Mouse (Mus musculus) cerebellum, adult 8-10 months (tissue): ENCODE data around the gene Map7.

Source experiments
- DNase-seq: peaks from one replicate; pipeline ENCODE4 v3.0.0; 2022

The Map7 gene

DNA sequence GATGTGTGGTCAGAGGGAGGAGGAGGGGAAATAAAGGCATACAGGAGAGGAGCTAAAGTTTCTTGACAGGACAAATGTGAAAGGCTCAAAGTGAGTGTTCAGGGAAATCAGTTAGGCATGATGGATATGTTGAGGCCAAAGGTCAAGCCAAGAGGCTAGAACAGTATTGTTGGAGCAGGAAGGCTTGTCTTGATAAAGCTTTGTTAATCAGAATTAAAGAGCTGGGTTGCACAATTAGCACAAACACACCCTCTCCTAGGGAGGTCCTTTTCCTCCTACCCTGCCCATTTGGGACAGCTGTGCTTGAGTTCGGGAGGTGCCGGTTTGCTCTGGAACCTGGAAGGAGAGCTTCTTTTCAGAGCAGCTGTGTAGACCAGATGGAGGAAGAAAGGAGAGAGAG lies 5.2 kb downstream of the Map7 start:
- DNase-seq, result no peak

DNA sequence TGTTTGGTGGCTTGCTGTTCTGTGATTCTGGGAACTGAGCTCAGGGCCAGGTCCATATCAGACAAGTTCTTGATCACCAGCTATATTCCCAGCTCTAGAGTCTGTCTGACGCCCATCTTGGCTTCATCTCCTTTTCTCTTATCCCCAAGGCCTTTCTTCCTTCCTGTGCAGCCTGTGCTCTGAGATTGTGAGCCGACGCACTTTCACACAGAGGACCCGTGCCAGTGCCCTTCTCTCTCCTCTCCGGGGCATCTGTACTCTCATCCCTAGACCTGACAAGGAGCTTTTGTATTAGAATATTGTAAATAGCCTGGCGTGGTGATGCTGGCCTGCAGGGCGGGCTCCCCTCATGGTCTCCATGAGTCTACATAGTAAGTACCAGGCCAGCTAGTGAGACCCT lies 7.1 kb downstream of the Map7 start:
- no peak for DNase-seq

DNA sequence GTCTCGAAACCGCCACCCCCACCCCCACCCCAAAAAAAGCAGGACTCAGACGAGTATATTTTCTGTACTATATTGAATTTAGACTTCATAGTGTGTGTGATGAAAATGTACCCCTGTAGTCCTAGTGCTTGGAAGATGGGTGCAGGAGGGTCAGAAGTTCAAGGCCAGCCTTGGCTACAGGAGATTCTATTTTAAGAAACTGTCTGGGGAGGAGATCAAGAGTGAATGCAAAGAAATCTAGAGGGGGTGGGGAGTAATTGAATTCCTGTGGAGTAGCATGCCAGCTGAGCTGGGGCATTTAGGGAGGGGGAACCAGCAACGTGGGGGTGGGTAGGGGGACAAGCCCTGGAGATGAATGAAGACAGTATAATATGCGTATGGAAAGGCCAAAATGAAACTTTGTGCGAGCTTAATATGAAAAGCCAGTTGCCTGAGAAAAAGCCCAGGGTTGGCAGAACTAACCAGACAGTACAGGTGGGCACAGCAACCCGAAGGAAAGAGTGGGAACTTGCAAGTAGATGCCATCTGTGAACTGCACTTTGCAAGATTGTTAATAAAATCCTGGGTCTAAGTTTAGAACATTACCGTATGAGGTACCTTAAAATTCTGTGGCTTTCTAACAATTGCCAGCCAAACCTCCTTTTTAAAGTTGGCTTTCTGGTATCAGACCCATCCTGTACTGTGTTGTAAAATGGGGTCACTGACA lies 8.9 kb downstream of the Map7 start:
- DNase-seq, result no peak

DNA sequence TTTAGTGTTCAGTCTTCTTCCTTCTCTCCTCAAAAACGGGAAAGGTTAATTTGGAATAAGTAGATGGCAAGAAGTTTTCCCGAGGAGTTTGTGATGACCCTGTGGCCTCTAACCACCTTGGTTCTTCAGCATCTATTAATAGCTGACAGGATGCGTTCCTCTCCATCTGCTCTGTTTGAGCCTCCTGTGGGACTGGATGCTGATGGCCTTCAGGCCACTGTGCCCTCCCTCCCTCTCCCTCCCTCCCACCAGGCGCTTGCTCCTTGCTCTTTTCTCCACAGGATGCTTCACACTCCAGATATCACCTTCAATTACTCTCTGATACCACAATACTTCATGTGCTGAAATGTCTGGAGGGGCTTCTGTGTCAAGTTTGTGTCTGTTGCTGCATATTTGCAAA lies 10.5 kb downstream of the Map7 start:
- DNase-seq, result no peak

DNA sequence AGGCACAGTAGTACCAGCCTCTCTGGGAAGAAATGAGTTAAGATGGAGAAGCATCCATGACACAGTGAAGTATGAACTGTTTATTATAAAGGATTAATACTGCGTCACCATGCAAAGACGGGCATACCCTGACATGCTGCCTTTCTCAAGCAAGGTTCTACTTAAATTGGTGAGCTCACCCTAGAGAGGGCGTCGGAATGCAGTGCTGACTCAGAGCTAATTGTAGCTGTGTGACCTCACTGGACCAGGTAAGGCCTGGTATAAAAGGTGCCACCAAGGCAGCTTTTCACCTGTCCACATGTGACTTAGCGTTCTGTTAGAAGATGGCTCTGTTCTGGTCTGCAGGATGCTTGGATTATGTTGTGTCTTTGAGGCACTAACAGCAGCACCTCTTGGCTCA lies 11.0 kb downstream of the Map7 start:
- DNase-seq, result no peak

DNA sequence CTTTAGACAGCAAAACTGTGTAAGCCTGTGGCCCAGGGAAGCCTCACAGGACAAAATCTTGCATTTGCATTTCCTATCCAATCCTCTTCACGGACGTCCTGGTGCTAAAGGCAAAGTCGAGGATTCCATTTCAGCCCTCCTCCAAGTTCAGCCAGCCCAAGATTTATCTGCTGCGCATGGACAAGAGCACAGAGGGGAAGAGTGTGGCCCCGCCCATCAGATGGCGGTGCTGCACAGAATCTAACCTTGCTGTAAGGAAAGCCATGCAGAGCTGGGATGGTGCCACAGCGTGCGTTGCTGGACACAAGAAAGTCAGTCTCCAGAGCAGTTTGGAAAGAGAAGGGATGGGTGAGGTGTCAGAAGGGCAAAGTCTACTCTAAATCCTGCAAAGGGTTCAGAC lies 12.6 kb downstream of the Map7 start:
- no peak for DNase-seq

DNA sequence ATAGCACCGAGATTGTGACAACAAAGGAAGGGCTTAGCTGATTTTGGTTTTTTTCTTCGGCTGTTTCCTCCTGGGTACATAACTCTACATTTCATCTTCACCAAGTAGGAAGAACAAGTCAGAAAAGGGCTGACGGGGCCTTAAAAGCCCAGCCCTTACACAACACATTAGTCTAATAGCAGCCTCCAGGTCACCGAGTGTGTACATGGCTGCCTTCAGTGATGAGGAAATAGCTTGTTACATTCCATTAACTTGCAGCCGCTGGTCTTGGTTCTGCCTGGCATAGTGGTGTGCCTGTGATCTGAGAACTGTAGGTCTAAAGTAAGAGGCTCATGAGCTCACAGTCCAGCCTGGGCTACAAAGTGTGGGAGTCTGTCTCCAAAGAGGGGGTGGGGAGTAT lies 16.5 kb downstream of the Map7 start:
- DNase-seq, result no peak

DNA sequence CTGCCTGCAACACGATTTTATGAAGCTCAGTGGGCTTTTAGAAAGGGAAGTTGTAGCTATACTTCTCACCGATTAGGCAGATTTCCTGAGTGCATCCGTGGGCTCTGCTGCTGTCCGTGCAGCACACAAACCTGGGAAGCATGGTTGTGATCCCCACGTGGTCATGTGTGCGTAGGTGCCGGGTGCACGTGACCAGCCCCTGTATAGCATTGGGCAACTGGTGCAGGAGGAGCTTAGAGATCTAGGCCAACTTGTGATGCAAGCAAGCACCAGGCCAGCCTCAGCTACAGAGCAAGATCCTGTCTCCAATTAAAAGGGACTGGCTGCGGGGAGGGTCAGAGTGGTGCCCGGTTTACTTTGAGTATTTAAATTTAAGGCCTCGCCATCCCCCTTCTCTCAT lies 18.5 kb downstream of the Map7 start:
- DNase-seq, result no peak

DNA sequence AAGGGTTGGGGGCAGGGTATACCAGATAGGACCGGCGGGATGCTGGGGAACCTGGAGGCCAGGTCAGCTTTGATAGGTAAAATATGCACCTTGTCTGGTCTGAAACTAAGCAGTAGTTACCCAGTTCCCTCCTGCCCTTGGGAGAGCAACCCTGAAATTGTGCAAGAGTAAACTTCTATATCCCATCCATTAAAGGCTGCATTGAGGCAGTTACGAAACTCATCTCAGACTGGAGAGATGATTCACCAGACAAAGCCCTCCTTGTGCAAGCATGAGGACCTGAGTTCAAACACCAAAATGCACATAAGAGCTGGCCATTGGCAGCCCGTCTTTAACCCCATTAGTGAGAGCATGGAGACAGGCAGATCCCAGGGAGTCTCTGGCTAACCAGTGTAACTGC lies 19.2 kb downstream of the Map7 start:
- no peak for DNase-seq

DNA sequence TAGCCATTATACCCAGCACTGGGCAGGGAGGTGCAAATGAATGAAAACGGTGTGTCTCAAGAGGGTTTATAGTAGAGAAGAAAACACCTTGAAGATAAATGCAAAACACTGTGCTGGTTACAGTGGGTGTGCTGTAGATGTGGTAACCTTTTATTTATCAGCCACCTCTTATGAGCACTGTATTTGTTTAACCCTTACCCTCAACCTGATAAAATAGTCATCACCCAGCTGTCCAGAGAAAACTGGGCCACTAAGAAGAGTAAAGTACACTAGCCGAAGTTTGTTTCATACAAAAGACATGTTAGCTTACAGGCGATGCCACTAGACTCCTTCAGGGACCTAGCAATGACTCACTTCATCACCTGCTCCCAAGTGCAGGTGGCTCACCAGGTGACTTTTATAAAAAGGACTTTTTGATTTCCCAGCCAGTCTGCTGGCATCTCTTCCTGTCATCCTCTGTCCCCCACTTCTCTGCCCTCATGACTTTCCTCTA lies 21.0 kb downstream of the Map7 start:
- DNase-seq, result no peak

DNA sequence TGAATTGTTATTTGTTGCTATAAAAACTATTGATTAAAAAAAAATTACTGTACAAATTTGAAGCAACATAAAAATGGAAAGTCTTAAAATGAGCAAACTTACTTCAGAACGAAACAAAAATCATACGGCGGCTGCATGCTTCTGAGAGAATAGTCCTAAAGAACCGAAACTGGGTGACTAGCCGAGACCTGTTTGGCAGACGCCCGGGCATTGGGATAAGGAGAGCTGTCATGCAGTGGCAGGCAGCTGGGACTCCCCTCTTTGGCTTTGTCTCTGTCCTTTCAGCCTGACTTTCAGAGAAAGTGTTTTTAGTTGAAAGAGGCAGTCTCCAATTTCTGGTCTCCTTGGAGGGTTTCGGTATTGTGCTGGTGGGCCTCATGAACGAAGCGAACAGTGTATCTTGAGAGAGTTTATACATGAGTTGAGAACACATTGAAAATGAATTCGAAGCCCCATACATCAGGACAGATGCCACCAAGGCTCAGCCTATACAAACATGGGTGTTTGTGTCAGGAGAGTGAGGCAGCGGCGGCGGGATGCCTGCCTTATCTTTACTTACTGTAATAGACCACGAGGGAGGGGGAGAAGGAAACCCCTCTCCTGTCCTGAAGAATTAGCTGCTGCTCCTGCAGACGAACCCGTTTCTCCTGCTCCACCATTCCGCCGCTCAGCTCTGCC lies 21.8 kb downstream of the Map7 start:
- DNase-seq, result peak; percentile 30

DNA sequence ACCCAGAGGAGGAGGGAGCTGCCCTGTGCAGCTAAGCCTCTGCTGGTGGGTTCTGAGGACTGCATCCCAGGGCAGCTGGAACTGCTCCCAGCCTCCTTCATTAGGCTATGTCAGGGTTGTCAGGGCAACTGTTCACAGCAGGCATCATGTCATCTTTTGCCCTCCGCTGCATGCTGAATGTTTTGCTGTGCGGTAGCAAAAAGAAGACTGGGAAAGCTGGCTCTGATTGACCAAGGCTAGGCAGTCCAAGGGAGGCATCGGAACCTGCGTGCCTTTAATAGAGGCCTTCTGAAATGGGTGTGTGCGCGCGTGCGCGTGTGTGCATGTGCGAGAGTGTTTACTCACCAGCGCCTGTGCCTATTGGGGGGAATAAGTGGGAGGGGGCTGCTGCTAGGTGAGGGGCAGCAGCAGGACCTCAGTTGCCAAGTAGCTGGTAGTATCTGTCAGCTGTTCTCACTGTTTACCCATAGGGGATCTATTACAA lies 22.4 kb downstream of the Map7 start:
- peak; percentile 83 for DNase-seq

DNA sequence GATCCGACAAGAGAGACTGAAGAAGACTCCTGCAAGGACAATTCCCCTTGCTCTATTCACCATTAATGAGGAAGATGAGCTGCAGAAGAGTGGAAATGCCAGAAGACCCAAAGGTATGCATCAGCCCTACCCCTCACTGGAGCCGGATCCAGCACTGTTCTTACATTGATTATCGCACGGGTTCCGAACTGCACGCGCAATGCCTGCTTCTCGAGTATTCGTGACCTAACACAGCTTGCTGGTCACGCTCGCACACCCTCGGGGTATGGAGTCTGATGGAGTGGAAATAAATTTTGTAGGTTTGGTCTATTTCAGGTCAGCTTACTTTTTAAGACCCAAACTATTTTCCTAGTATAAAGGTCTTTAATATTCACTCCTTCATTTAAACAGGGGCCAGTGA lies 22.9 kb downstream of the Map7 start:
- DNase-seq, result peak; percentile 53

DNA sequence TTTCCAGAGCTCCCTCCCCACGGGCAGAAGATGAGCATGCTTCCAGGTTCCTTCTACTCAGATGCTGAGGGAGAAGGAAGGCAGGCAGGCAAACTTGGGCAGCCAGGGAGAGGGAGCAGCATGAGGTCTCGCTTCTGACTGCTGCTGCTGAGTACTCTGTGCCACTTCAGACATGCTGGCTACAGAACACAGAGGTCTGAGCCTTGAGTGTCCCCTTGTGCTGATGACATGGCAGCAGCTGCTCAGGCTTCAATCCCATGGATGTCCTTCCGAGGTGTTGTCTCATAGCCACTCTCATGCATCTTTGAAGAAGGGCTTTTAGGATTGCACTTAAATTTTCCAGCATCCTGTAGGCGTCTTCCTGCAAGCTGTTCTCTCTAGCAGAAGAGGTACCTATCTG lies 23.5 kb downstream of the Map7 start:
- DNase-seq, result peak; percentile 46

DNA sequence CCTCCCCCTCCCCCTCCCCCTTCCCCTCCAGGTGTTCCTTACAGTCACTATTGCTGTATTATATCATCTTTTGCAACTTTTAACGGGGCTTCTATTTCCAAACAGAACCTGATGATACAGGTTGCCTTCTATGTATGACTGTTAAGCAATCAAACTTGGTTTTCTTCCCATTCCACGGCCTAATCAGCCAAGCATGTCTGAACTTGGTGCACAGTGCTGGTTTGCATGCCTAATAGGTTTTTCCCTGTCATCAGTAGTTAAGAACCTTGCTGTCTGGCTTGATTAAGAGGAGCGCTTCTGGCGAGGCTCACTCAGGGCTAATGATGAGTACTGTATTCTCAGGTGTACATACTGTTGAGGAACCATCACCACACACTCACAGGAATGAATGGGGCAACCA lies 25.5 kb downstream of the Map7 start:
- no peak for DNase-seq

DNA sequence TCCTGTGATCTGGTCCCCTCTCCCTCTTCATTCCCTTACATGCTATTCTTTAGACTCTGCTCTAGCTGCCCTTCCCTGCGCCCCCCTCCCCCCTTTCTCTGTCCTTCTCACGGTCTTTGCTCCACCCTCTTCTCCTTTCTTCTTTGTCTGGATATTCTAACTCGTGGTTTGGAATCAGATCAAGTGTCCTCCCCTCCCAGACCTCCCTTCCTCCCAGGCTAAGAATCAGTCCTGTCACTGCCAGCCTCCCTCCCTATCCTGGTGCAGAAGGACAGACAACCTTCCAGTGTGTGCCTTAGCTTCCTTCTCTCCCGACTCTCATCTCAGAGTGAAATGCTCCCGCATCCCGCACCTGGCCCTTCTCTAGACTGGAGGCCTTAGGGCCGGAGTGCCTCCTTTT lies 27.8 kb downstream of the Map7 start:
- no peak for DNase-seq

DNA sequence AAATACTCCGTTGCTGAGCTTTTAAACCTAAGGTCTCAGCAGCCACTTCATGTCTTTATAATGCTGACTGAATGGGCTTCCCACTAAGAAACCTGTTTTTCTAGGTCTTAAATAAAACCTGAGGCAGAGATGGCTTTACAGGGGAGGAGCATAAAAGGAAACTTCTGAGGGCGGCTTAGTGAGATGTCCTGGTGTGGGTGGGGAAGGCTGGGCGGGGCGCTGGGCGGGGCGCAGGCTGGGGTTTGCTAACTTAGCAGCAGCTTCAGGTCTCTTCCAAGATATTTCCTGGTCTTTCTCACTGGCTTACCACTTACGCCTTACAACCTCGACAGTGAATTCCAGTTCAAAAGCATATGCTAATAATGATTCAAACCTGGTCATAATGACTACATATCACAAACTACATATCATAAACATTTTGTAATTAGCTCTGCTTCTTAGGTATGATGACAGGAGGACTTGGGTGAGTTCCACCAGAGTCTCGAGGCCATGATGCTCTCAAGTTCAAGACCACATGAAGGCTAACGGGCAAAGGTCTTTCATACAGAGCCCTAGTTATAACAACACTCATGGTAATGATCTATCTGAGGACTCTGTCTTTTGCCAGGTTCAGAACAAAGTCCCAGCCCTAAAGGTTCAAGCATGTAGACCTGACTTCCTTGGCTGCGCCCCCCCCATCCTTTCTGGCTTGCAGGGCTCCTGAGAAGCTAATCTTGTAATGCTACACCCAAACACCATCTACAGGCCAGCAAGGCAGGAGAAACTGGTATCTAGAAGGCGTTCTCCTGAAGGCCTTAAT lies 30.7 kb downstream of the Map7 start:
- DNase-seq, result no peak

DNA sequence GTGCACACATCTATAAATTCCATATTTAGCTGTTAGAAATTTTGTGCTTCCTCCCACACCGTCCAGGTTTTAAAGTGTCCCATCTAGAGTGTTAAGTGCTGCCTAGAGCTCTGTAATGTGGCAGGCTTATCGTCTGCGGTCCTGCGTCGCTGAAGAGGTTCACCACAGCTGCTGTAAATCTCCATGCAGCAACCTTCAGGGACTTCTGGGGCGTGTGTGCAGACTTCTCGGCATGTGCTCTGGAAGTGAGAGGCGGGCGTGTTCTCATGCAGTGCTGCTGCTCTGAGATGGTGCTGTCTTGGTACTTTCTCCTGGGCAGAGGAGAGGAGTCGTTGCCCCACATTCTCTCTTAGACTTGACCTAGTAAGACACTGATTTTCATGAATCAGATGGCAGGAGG lies 32.9 kb downstream of the Map7 start:
- no peak for DNase-seq

DNA sequence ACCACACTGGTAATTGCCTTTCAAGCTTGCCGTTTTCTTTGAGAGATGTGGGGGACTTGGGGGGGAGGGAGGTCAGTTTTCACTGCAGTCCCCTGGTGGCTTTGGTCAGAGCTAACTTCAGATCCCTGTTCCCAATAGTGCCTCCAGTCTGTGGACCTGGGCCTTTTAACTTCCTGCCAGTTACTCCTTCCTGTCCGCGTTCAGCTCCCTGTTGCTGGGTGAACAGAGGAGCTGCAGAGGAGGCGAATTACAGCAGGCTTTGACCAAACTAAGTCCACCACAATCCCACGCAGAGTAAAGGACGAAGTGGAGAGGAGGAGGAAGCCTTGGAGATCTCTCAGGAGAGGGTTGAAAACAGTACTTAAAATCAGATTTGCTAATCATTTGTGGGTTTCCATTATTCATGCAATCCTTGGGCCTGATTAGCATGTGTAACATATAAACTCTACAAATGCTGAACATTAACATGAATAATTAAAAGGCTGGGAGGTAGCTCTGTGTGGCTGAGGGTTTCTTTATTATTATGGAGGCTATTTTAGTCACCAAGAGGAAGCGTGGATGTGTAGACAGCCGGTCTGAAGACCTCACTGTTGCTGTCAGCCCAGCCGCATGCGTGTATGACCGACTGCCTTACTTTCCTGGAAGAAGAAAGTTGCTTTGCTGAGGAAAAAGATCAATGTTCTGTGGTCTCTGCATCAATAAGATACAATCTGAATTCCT lies 33.6 kb downstream of the Map7 start:
- no peak for DNase-seq

DNA sequence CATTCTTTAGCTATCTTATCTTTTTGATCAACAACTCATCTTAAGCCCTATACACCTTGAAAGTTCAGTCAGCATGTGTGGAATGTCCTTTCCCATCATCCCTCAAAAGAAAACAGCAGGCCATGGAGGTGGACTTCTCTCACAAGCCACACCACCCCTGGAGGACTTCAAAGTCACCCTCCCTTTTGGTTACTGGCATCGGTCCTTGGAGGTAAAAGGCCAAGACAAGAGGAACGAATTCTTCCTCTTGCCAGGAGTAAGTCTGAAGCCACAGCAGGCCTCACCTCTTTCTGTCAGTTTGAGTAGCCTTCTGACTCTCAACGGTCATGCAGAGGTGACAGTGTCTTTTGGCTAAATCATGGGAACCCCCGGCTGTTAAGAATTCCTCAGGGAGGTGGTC lies 36.1 kb downstream of the Map7 start:
- no peak for DNase-seq

DNA sequence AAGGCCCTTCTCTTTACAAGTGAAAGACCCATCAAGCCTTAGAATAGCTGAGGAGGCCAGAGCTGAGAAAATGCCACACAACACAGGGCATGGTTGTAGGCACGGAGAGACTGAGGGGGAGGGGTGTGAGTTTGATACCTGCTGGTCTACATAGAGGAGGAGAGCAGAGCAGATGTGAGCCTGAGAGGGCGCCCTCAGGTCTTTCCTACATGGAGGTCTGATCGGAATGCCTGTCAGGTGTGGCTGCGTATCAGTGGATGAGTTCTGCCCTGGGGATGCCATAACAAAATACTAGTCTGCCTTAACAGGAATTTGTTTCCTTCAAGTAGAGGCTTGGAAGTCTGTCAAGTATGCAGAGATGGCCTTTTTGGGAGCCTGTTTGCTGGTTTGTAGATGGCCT lies 37.0 kb downstream of the Map7 start:
- no peak for DNase-seq

DNA sequence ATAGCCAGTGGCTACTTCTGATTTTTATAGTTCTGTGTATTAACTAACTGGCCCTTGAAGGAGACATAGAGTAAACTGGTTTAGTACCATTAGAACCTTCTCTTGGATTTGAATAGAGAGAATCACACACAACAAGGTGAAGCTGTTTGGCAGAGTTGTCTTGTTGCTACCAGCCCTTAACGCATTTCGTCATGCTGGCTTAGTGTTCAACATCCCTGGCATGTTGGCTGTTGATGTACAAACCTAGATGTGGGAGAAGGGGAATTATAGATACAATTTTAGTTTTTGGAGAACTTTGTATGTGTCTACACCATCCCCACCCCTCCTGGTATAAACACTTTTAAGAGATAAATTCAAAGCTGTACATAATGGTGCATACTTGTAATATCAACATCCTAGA lies 37.5 kb downstream of the Map7 start:
- DNase-seq, result no peak

DNA sequence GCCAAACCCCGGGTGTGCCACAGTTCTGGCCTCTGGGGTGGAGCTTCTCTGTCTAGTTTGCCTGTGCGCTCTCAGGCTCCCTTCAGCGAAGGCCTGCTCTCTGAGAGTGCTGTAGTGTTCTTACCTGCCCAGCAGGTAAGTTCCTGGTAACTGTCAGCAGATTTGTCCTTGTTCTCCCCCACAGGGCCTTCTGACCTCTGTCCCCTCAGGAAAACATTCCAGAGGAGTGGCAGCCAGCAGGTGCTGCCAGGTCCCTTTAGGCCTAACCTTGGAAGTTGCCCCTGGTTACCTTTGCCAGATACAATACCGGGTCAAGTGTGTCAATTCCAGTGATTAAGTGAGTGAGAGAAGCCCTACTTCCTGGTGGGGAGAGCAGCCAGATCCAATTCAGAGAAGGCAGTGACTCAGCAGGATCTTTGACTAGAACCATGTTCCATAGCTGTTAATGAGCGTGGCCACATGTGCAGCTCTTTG lies 38.6 kb downstream of the Map7 start:
- no peak for DNase-seq
